Mouse (Mus musculus): ENCODE measurements at regions not wholly inside any gene's neighbourhood (a gene's known extent, or its start where the extent isn't known, plus 50 kb on each side); places are given as distances from the start of the nearest gene placed in this dataset.

DNA sequence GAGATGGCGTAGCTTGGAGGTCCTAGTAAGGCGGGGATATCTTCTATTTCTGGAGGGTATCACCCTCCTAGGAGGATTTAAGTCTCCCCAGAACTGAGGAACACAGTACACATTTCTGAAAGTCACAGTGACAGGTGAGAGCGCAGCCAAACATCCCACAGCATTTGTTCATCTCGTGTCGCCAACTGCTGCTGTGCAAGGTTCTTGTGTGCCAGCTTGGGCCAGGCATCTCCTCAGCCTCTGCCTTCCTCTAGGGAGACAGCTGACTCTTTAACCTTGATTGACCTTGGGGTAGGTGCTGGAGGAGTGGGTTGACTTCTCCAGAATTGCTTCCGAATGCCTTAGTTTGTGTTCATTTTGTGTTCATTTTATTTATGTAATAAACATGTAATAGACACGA lies 291.2 kb downstream of the Sec16b start:
- Histone ChIP-seq H3K4me3 (ENCODE audit: low read depth, low read length) (no peak overlapping the region), H3K4me1 (ENCODE audit: control insufficient read depth, low read depth, low read length) (no peaks in the 10 kb centered on the region), H3K4me2 (ENCODE audit: low read depth, low read length) (no peak overlapping the region), H3K36me3 (ENCODE audit: control insufficient read depth, insufficient read depth) (no peaks in the 10 kb centered on the region), H3K27ac (ENCODE audit: low read length) (no peak overlapping the region), H3K9me3 (replicated peaks; ENCODE audit: control insufficient read depth, low read length) (no peaks in the 10 kb centered on the region; the same call in 1 of the 2 replicates), H3K9ac (ENCODE audit: low read depth, low read length) (no peak overlapping the region), H3K27me3 (ENCODE audit: control insufficient read depth, insufficient read depth, low read depth, low read length) (no peaks in the 10 kb centered on the region)
- 68% methylated on average over 7 of the region's 7 CpGs for WGBS (ENCODE audit: insufficient replicate concordance)
- no peak for ATAC-seq (ENCODE audit: low read depth)

- H3K4me3 ChIP-seq (ENCODE audit: low read depth, low read length) = no peak overlapping the region
- no peak overlapping the region for H3K4me2 ChIP-seq (ENCODE audit: low read depth, low read length)
- H3K4me1 ChIP-seq (ENCODE audit: control insufficient read depth, low read depth, low read length) = no peaks in the 10 kb centered on the region
- no peak for ATAC-seq (ENCODE audit: low read depth)
- H3K36me3 ChIP-seq (ENCODE audit: control insufficient read depth, insufficient read depth) = no peaks in the 10 kb centered on the region
- no peak overlapping the region for H3K27ac ChIP-seq (ENCODE audit: low read length)
- H3K27me3 ChIP-seq (ENCODE audit: control insufficient read depth, insufficient read depth, low read depth, low read length) = no peaks in the 10 kb centered on the region
- no peak overlapping the region for H3K9ac ChIP-seq (ENCODE audit: low read depth, low read length)
- WGBS (ENCODE audit: insufficient replicate concordance) = 52% methylated on average over 21 of the region's 21 CpGs
- no peaks in the 10 kb centered on the region; the same call in 1 of the 2 replicates for H3K9me3 ChIP-seq (replicated peaks; ENCODE audit: control insufficient read depth, low read length)
Observed at GRCm38 (mm10) chr1:157798561-157799553, 292.3 kb downstream of the Sec16b start.

DNA sequence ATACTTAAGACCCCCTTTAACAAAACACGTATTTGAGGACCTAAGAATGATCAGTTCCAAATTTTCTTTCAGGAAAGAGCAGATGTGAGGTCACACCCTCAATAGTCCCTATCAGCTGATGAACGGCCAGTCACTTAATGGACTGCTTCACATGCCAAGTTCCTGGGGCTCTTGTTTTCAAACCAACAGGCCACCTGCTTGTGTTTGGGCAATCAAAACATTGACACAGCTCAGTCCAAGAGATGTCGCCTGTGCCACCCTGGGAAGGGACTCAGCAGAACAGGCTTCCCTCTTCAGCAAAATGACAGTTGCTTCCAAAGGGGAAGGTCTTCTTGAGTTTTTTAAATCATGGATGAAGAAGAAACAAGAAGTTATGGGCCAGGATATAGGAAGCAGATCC lies 294.6 kb downstream of the Sec16b start:
- Histone ChIP-seq H3K4me2 (ENCODE audit: low read depth, low read length) (no peak overlapping the region), H3K9me3 (replicated peaks; ENCODE audit: control insufficient read depth, low read length) (no peaks in the 10 kb centered on the region; the same call in 1 of the 2 replicates), H3K27ac (ENCODE audit: low read length) (no peak overlapping the region), H3K36me3 (ENCODE audit: control insufficient read depth, insufficient read depth) (no peaks in the 10 kb centered on the region), H3K4me1 (ENCODE audit: control insufficient read depth, low read depth, low read length) (no peaks in the 10 kb centered on the region), H3K4me3 (ENCODE audit: low read depth, low read length) (no peak overlapping the region), H3K9ac (ENCODE audit: low read depth, low read length) (no peak overlapping the region), H3K27me3 (ENCODE audit: control insufficient read depth, insufficient read depth, low read depth, low read length) (no peaks in the 10 kb centered on the region)
- no peak for ATAC-seq (ENCODE audit: low read depth)
- WGBS (ENCODE audit: insufficient replicate concordance) = 64% methylated on average over 3 of the region's 3 CpGs

GRCm38 (mm10) chr1:157804229-157804628 lies 297.7 kb downstream of the Sec16b start:
- WGBS (ENCODE audit: insufficient replicate concordance) = 65% methylated on average over 3 of the region's 3 CpGs
- H3K9me3 ChIP-seq (replicated peaks; ENCODE audit: control insufficient read depth, low read length) = no peaks in the 10 kb centered on the region; the same call in 1 of the 2 replicates
- no peak for ATAC-seq (ENCODE audit: low read depth)

GRCm38 (mm10) chr1:157806296-157806695 lies 299.8 kb downstream of the Sec16b start:
- no peak for ATAC-seq (ENCODE audit: low read depth)
- Histone ChIP-seq H3K4me2 (ENCODE audit: low read depth, low read length) (no peak overlapping the region), H3K27ac (ENCODE audit: low read length) (no peak overlapping the region), H3K36me3 (ENCODE audit: control insufficient read depth, insufficient read depth) (no peaks in the 10 kb centered on the region), H3K4me1 (ENCODE audit: control insufficient read depth, low read depth, low read length) (no peaks in the 10 kb centered on the region), H3K4me3 (ENCODE audit: low read depth, low read length) (no peak overlapping the region), H3K9me3 (replicated peaks; ENCODE audit: control insufficient read depth, low read length) (no peaks in the 10 kb centered on the region), H3K27me3 (ENCODE audit: control insufficient read depth, insufficient read depth, low read depth, low read length) (no peaks in the 10 kb centered on the region), H3K9ac (ENCODE audit: low read depth, low read length) (no peak overlapping the region)
- WGBS (ENCODE audit: insufficient replicate concordance) = 39% methylated on average over 1 of the region's 1 CpGs

More at GRCm38 (mm10) chr1:157804229-157804628, 297.7 kb downstream of the Sec16b start:
- Histone ChIP-seq H3K27me3 (ENCODE audit: control insufficient read depth, insufficient read depth, low read depth, low read length) (no peaks in the 10 kb centered on the region), H3K9ac (ENCODE audit: low read depth, low read length) (no peak overlapping the region), H3K4me1 (ENCODE audit: control insufficient read depth, low read depth, low read length) (no peaks in the 10 kb centered on the region), H3K4me2 (ENCODE audit: low read depth, low read length) (no peak overlapping the region), H3K27ac (ENCODE audit: low read length) (no peak overlapping the region), H3K36me3 (ENCODE audit: control insufficient read depth, insufficient read depth) (no peaks in the 10 kb centered on the region), H3K4me3 (ENCODE audit: low read depth, low read length) (no peak overlapping the region)

DNA sequence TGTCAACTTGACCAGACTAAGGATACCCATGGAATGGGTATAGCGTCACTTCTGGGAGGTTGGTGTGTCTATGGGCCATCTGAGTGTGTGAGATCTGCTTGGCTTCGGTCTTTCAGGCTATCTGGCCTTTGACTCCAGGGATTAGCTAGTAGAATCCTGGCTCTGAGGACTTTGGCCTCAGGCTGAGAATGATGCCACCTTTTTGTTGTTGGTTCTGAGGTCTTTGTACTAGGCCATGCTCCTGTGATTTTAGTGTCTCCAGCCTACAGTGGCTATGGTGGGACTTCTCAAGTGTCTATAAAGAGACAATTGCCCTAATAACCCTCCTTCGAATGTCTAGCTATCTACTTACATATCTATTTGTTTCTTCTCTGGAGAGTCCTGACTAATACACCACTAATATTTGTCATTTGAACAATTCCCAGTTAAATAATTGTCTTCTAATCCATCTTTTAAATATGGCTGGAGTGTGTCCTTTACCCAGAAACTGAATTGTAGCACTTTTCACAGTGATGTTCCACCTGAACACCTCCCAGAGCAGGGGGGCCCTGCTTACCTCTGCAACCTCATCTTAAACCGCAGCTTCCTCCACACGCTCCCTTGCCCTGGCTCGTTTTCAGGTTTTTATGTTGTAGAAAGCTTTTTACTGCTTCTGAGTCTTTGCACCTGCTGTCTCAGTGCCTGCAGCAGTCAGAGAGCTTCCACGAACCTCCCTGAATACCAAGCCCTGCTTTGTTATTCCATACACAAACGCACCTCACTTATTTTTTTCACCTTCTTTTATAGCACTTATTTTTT lies 303.3 kb downstream of the Sec16b start:
- H3K9me3 ChIP-seq (replicated peaks; ENCODE audit: control insufficient read depth, low read length) = no peaks in the 10 kb centered on the region
- no peaks in the 10 kb centered on the region for H3K27me3 ChIP-seq (ENCODE audit: control insufficient read depth, insufficient read depth, low read depth, low read length)
- no peak overlapping the region for H3K9ac ChIP-seq (ENCODE audit: low read depth, low read length)
- no peak overlapping the region for H3K27ac ChIP-seq (ENCODE audit: low read length)
- ATAC-seq (ENCODE audit: low read depth) = no peak
- no peak overlapping the region for H3K4me3 ChIP-seq (ENCODE audit: low read depth, low read length)
- no peaks in the 10 kb centered on the region for H3K4me1 ChIP-seq (ENCODE audit: control insufficient read depth, low read depth, low read length)
- no peak overlapping the region for H3K4me2 ChIP-seq (ENCODE audit: low read depth, low read length)
- no peaks in the 10 kb centered on the region for H3K36me3 ChIP-seq (ENCODE audit: control insufficient read depth, insufficient read depth)
- 54% methylated on average over 8 of the region's 8 CpGs for WGBS (ENCODE audit: insufficient replicate concordance)

DNA sequence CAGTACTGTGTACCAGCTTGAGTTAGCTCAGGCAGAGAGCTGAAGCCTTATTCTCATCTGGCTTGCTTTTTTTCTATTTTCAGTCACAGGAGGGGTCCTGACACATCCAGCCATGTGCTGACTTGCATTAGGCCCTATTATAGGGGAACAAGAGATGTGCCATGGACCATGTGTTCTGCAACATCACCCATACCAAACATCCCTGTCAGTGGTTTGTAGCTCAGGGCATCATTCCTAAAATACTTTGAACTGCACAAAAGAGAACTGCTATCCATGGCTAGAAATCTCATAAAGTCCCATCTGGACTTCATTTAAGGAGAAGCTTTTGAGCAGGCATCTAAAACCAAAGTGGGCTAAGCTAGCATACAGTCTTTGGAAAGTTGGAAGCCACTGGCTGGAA lies 304.1 kb downstream of the Sec16b start:
- Histone ChIP-seq H3K4me1 (ENCODE audit: control insufficient read depth, low read depth, low read length) (no peaks in the 10 kb centered on the region), H3K9ac (ENCODE audit: low read depth, low read length) (no peak overlapping the region), H3K4me2 (ENCODE audit: low read depth, low read length) (no peak overlapping the region), H3K4me3 (ENCODE audit: low read depth, low read length) (no peak overlapping the region), H3K36me3 (ENCODE audit: control insufficient read depth, insufficient read depth) (no peaks in the 10 kb centered on the region), H3K27ac (ENCODE audit: low read length) (no peak overlapping the region), H3K27me3 (ENCODE audit: control insufficient read depth, insufficient read depth, low read depth, low read length) (no peaks in the 10 kb centered on the region), H3K9me3 (replicated peaks; ENCODE audit: control insufficient read depth, low read length) (no peaks in the 10 kb centered on the region)
- no peak for ATAC-seq (ENCODE audit: low read depth)

- WGBS (ENCODE audit: insufficient replicate concordance) = 46% methylated on average over 2 of the region's 2 CpGs
- H3K9ac ChIP-seq (ENCODE audit: low read depth, low read length) = no peak overlapping the region
- no peak overlapping the region for H3K27ac ChIP-seq (ENCODE audit: low read length)
- no peak overlapping the region for H3K4me3 ChIP-seq (ENCODE audit: low read depth, low read length)
- H3K4me2 ChIP-seq (ENCODE audit: low read depth, low read length) = no peak overlapping the region
- H3K27me3 ChIP-seq (ENCODE audit: control insufficient read depth, insufficient read depth, low read depth, low read length) = no peaks in the 10 kb centered on the region
- ATAC-seq (ENCODE audit: low read depth) = no peak
- H3K4me1 ChIP-seq (ENCODE audit: control insufficient read depth, low read depth, low read length) = no peaks in the 10 kb centered on the region
- no peaks in the 10 kb centered on the region; the same call in 1 of the 2 replicates for H3K9me3 ChIP-seq (replicated peaks; ENCODE audit: control insufficient read depth, low read length)
- H3K36me3 ChIP-seq (ENCODE audit: control insufficient read depth, insufficient read depth) = no peaks in the 10 kb centered on the region
Observed at GRCm38 (mm10) chr1:157827966-157828365, 321.4 kb downstream of the Sec16b start.

GRCm38 (mm10) chr1:157831511-157831910 lies 325.0 kb downstream of the Sec16b start:
- 34% methylated on average over 2 of the region's 2 CpGs for WGBS (ENCODE audit: insufficient replicate concordance)
- no peak overlapping the region for H3K27ac ChIP-seq (ENCODE audit: low read length)

More at GRCm38 (mm10) chr1:157831511-157831910, 325.0 kb downstream of the Sec16b start:
- Histone ChIP-seq H3K9me3 (replicated peaks; ENCODE audit: control insufficient read depth, low read length) (no peaks in the 10 kb centered on the region), H3K4me3 (ENCODE audit: low read depth, low read length) (no peak overlapping the region), H3K9ac (ENCODE audit: low read depth, low read length) (no peak overlapping the region), H3K27me3 (ENCODE audit: control insufficient read depth, insufficient read depth, low read depth, low read length) (no peaks in the 10 kb centered on the region), H3K4me1 (ENCODE audit: control insufficient read depth, low read depth, low read length) (no peaks in the 10 kb centered on the region), H3K36me3 (ENCODE audit: control insufficient read depth, insufficient read depth) (no peaks in the 10 kb centered on the region), H3K4me2 (ENCODE audit: low read depth, low read length) (no peak overlapping the region)
- ATAC-seq (ENCODE audit: low read depth) = no peak

All from liver, embryonic 16.5 days (tissue).